Mouse (Mus musculus) MEL (cell line): ENCODE data around the gene Nsun2. TPM values are rescaled to one million over a fixed set of nuclear protein-coding genes. Genes with fewer than 3 reads are reported as not detected.

ENCODE experiments used
- DNase-seq: peaks from one replicate; pipeline ENCODE4 v3.0.0; 2011; ENCODE audit warnings: low read depth, low spot score
- H3K27ac ChIP-seq: 2 replicates; pipeline ENCODE4 v1.5.1; 2012; ENCODE audit warnings: low read depth, mild to moderate bottlenecking, control low read depth, low read length, moderate library complexity; ENCODE audit not compliant: control insufficient read depth
- H3K27me3 ChIP-seq, 2 experiments: fragments of 150-350 bp in 1 of 2; sonication (generic) in 1 of 2; 2 replicates each; pipeline ENCODE4 v1.6.1; 2012; ENCODE audit warnings: low read length in 2 of 2, mild to moderate bottlenecking in 2 of 2, improper control_type of control experiment in 1 of 2, moderate library complexity in 1 of 2; ENCODE audit not compliant: insufficient read depth in 2 of 2, control insufficient read depth in 1 of 2
- H3K36me3 ChIP-seq, 2 experiments: 2 replicates each; pipeline ENCODE4 v1.6.1; 2012 to 2014; ENCODE audit warnings: low read length in 2 of 2, improper control_type of control experiment in 1 of 2, inconsistent platforms in 1 of 2, mild to moderate bottlenecking in 1 of 2; ENCODE audit not compliant: insufficient read depth in 2 of 2, control insufficient read depth in 1 of 2
- H3K4me1 ChIP-seq, 2 experiments: fragments of 150-350 bp in 1 of 2; sonication (generic) in 1 of 2; 2 replicates each; pipeline ENCODE4 v1.6.1; 2012; ENCODE audit warnings: low read length in 2 of 2, improper control_type of control experiment in 1 of 2, mild to moderate bottlenecking in 1 of 2; ENCODE audit not compliant: insufficient read depth in 2 of 2, control insufficient read depth in 1 of 2
- H3K4me3 ChIP-seq, 2 experiments: fragments of 150-350 bp in 1 of 2; sonication (generic) in 1 of 2; 2 replicates each; pipeline ENCODE4 v1.5.1; 2012; ENCODE audit warnings: low read depth in 2 of 2, low read length in 2 of 2, mild to moderate bottlenecking in 2 of 2, moderate library complexity in 2 of 2, control low read depth in 1 of 2, improper control_type of control experiment in 1 of 2; ENCODE audit not compliant: control insufficient read depth in 1 of 2, insufficient read depth in 1 of 2
- H3K79me2 ChIP-seq: 2 replicates; pipeline ENCODE4 v1.6.1; 2012; ENCODE audit warnings: mild to moderate bottlenecking, low read length, moderate library complexity; ENCODE audit not compliant: control insufficient read depth, poor library complexity, insufficient read depth
- H3K9ac ChIP-seq: 2 replicates; pipeline ENCODE4 v1.6.1; 2012; ENCODE audit warnings: low read depth, mild to moderate bottlenecking, control low read depth, low read length, moderate library complexity; ENCODE audit not compliant: control insufficient read depth, poor library complexity, severe bottlenecking
- H3K9me3 ChIP-seq: fragments of 150-350 bp; sonication (generic); replicated peaks from 2 replicates; pipeline ENCODE4 v1.6.1; 2012; ENCODE audit warnings: mild to moderate bottlenecking, low read length, improper control_type of control experiment, moderate library complexity; ENCODE audit not compliant: insufficient read depth
- BHLHE40 ChIP-seq: IDR thresholded peaks from 2 replicates; pipeline ENCODE4 v1.6.1; 2012; ENCODE audit warnings: low read depth, mild to moderate bottlenecking, inconsistent platforms, low read length, improper control_type of control experiment, borderline replicate concordance
- CHD2 ChIP-seq: IDR thresholded peaks from 2 replicates; pipeline ENCODE4 v1.6.1; 2011; ENCODE audit warnings: low read length, improper control_type of control experiment
- CTCF ChIP-seq, 3 experiments: IDR thresholded peaks in 2 of 3; conservative IDR thresholded peaks in 1 of 3; 2 replicates each; pipeline ENCODE4 v1.5.1; 2011 to 2012; ENCODE audit warnings: low read length in 3 of 3, low read depth in 2 of 3, mild to moderate bottlenecking in 2 of 3, improper control_type of control experiment in 1 of 3, inconsistent platforms in 1 of 3, mixed read lengths in 1 of 3, moderate library complexity in 1 of 3; ENCODE audit not compliant: control insufficient read depth in 1 of 3, insufficient read depth in 1 of 3, poor library complexity in 1 of 3, severe bottlenecking in 1 of 3
- E2F4 ChIP-seq: IDR thresholded peaks from 2 replicates; pipeline ENCODE4 v1.6.1; 2011; ENCODE audit warnings: low read depth, low read length, improper control_type of control experiment, borderline replicate concordance
- ELF1 ChIP-seq: IDR thresholded peaks from 2 replicates; pipeline ENCODE4 v1.6.1; 2014; ENCODE audit warnings: low read depth, mild to moderate bottlenecking, inconsistent platforms, low read length, improper control_type of control experiment, moderate library complexity
- GATA1 ChIP-seq: IDR thresholded peaks from 2 replicates; pipeline ENCODE4 v1.6.1; 2011; ENCODE audit warnings: low read depth, low read length, improper control_type of control experiment
- JUND ChIP-seq: IDR thresholded peaks from 2 replicates; pipeline ENCODE4 v1.6.1; 2011; ENCODE audit warnings: low read depth, mild to moderate bottlenecking, improper control_type of control experiment, low read length
- KAT2A ChIP-seq: conservative IDR thresholded peaks from 2 replicates; pipeline ENCODE4 v1.6.1; 2012; ENCODE audit warnings: low read depth, low read length, improper control_type of control experiment, inconsistent platforms
- MAZ ChIP-seq: IDR thresholded peaks from 2 replicates; pipeline ENCODE4 v1.6.1; 2012; ENCODE audit warnings: low read depth, mild to moderate bottlenecking, inconsistent platforms, low read length, improper control_type of control experiment
- MXI1 ChIP-seq: IDR thresholded peaks from 2 replicates; pipeline ENCODE4 v1.6.1; 2011; ENCODE audit warnings: mild to moderate bottlenecking, low read depth, low read length, improper control_type of control experiment
- MYC ChIP-seq: IDR thresholded peaks from 2 replicates; pipeline ENCODE4 v1.6.1; 2011; ENCODE audit warnings: low read depth, mild to moderate bottlenecking, low read length, improper control_type of control experiment, moderate library complexity
- NELFE ChIP-seq: IDR thresholded peaks from 2 replicates; pipeline ENCODE4 v1.6.1; 2011; ENCODE audit warnings: low read depth, low read length, improper control_type of control experiment
- NRF1 ChIP-seq: IDR thresholded peaks from 2 replicates; pipeline ENCODE4 v1.6.1; 2014; ENCODE audit warnings: low read depth, mild to moderate bottlenecking, inconsistent platforms, low read length, improper control_type of control experiment, moderate library complexity; ENCODE audit not compliant: poor library complexity, insufficient read depth, severe bottlenecking
- RAD21 ChIP-seq: IDR thresholded peaks from 2 replicates; pipeline ENCODE4 v1.6.1; 2011; ENCODE audit warnings: mild to moderate bottlenecking, low read depth, low read length, improper control_type of control experiment
- RCOR1 ChIP-seq: IDR thresholded peaks from 2 replicates; pipeline ENCODE4 v1.6.1; 2012; ENCODE audit warnings: low read depth, mild to moderate bottlenecking, inconsistent platforms, low read length, improper control_type of control experiment
- TAL1 ChIP-seq: IDR thresholded peaks from 2 replicates; pipeline ENCODE4 v1.6.1; 2012; ENCODE audit warnings: mild to moderate bottlenecking, inconsistent platforms, low read length, moderate library complexity, mixed read lengths
- TCF12 ChIP-seq: IDR thresholded peaks from 2 replicates; pipeline ENCODE4 v1.6.1; 2014; ENCODE audit warnings: low read depth, mild to moderate bottlenecking, inconsistent platforms, low read length, improper control_type of control experiment, moderate library complexity
- ZKSCAN1 ChIP-seq: IDR thresholded peaks from 2 replicates; pipeline ENCODE4 v1.6.1; 2012; ENCODE audit warnings: low read depth, mild to moderate bottlenecking, inconsistent platforms, low read length, improper control_type of control experiment, moderate library complexity
- ZMIZ1 ChIP-seq: IDR thresholded peaks from 2 replicates; pipeline ENCODE4 v1.6.1; 2012; ENCODE audit warnings: low read depth, mild to moderate bottlenecking, inconsistent platforms, low read length, improper control_type of control experiment, moderate library complexity
- polyA plus RNA-seq, 2 experiments: library from polyadenylated mRNA; stranded (reverse) in 1 of 2; unstranded in 1 of 2; fragments of >175 nt in 1 of 2; fragments of >200 nt in 1 of 2; gene quantifications; 2 replicates each; pipeline versions ENCODE4 v1.2.1 to v1.2.4; 2012; ENCODE audit warnings: low replicate concordance in 2 of 2, low read depth in 1 of 2; ENCODE audit not compliant: insufficient read length in 2 of 2, insufficient read depth in 1 of 2, missing spikeins in 1 of 2
- total RNA-seq: library from RNA; depleted of rRNA; stranded (reverse); fragments of 300-350 nt; gene quantifications from 2 replicates; pipeline ENCODE4 v1.2.3, GENCODE M21; 2012

Gene Nsun2
- total and polyA plus RNA-seq, 3 experiments = 277 to 303 (median 302) TPM

DNA sequence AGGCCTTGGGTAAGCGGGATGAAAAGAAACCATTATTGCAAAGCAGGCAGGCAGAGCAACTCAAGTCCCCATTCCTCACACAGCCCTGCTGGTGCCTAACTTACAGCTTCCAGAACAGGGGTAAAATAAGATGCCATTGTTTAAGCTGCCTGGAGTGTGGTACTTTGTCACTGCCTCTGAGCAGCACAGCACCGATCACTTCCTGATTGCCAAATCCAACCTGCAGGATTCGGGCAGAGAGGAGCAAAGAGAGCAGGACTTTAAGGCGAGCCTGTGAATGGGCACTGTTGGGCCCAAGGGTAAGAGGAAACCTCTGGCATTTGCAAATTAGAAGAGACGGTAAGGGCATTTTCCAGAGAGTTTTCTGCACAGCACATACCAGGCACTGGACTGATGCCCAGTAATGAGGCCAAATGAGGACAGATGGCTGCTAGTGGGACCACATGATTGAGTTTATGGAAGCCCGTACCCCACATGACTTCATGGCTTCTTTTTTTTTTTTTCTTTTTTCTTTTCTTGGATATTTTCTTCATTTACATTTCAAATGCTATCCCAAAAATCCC is 24.6 kb downstream of the Nsun2 start (continued):
- no peak for TF ChIP-seq BHLHE40

DNA sequence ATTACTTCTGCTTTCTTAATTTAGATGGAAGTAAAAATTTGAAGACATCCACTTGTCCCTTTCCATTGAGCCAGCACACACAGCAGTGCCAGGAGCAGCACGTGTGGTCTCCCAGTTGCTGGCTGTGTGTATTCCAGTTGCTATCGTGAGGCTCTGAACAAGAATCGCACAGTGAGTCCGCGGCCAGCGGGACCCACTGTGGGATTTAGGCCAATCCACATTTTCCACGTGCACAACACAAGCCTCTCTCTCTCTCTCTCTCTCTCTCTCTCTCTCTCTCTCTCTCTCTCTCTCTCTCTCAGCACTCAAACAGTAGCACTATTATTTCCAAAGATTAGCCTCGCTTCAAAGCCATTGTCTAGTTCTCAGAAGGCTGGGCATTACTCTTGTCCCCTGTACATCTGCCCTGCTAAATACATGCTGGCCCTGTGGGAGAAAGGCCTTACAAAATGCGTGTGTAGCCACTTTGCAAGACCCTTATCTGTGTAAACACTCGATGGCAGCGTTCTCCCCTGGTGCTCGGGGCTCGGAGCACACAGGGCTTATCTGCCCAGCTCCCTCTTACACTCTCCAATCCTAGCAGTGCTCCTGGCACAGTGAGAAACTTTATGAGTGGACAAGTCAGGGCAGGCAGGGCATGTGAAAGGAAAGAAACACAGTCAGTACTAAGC is 25.9 kb downstream of the Nsun2 start:
- peak overlapping the region in 1 of 2 experiments; percentile 19; a peak in 3 of 4 replicates for H3K4me3 ChIP-seq
- peak; percentile 60 for DNase-seq
- no peak overlapping the region for H3K27ac ChIP-seq
- H3K79me2 ChIP-seq = no peaks in the 10 kb centered on the region
- H3K36me3 ChIP-seq = peaks cover 0 to 11% of the 10 kb centered on the region in 2 experiments; a peak in 2 of 4 replicates
- TF ChIP-seq TAL1 (0 out of 2 replicates have a peak, but pooled peaks have one; percentile 7), TCF12 (0 out of 2 replicates have a peak, but pooled peaks have one; percentile 19), GATA1 (peak; percentile 31; the same call in 1 of the 2 replicates), CHD2 (no peak), CTCF (IDR thresholded peaks at IDR 0.05 in 2 of 3, conservative IDR thresholded peaks at IDR 0.05 in 1 of 3; ENCODE audit: control insufficient read depth in 1 of 3, insufficient read depth in 1 of 3, low read depth in 2 of 3, low read length in 3 of 3, poor library complexity in 1 of 3, severe bottlenecking in 1 of 3) (no peak), E2F4 (no peak), MYC (no peak), JUND (peak; percentile 74; the same call in 1 of the 2 replicates), ELF1 (no peak)
- no peaks in the 10 kb centered on the region for H3K27me3 ChIP-seq
- H3K4me1 ChIP-seq = peaks cover 5 to 25% of the 10 kb centered on the region in 2 experiments; a peak in 3 of 4 replicates
- H3K9ac ChIP-seq = peak overlapping the region; percentile 33; the same call in 1 of the 2 replicates
- no peaks in the 10 kb centered on the region for H3K9me3 ChIP-seq

DNA sequence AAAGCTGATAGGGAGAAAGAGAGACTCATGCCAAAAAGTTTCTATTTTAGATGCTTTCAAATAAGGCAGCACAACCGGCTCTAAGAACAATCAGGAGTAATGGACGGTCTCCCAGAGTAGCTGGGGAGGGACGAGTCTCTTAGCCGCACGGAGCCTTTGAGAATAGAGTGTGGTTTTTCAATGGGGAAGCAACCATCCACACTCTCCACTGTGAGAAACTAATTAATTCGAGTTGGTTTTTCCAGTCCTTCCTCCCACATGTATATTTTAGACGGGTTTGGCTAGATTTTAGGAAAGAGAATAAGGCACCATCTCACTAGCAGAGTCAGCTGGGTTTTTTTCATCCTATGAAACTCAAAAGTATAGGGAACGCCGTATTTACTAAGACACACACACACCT is 28.5 kb downstream of the Nsun2 start:
- no peak overlapping the region for H3K9ac ChIP-seq
- H3K27ac ChIP-seq = no peak overlapping the region
- H3K4me1 ChIP-seq = peaks cover 5 to 28% of the 10 kb centered on the region in 2 experiments; a peak in 3 of 4 replicates
- H3K36me3 ChIP-seq = peaks cover 0 to 16% of the 10 kb centered on the region in 2 experiments; a peak in 2 of 4 replicates
- no peak for DNase-seq
- no peak for TF ChIP-seq NRF1
- TF ChIP-seq RAD21 = no peak
- no peak for TF ChIP-seq MXI1
- TF ChIP-seq RCOR1 = no peak
- TF ChIP-seq ZMIZ1 = no peak
- TF ChIP-seq ELF1 = no peak
- no peak for TF ChIP-seq KAT2A
- no peak for TF ChIP-seq ZKSCAN1
- no peak for TF ChIP-seq NELFE
- TF ChIP-seq GATA1 = no peak
- TF ChIP-seq TAL1 = no peak
- no peak for TF ChIP-seq MAZ
- no peak overlapping the region for H3K4me3 ChIP-seq
- no peaks in the 10 kb centered on the region for H3K9me3 ChIP-seq
- no peaks in the 10 kb centered on the region for H3K79me2 ChIP-seq
- H3K27me3 ChIP-seq = no peaks in the 10 kb centered on the region
